Mouse (Mus musculus): ENCODE measurements at regions not wholly inside any gene's neighbourhood (a gene's known extent, or its start where the extent isn't known, plus 50 kb on each side); places are given as distances from the start of the nearest gene placed in this dataset.

- DNase-seq, result no peak
Observed at GRCm38 (mm10) chr3:39961836-39962640, 569.0 kb upstream of the Intu start.

GRCm38 (mm10) chr3:39965431-39965830 is 565.7 kb upstream of the Intu start:
- DNase-seq, result peak; percentile 23

- DNase-seq, result no peak
Observed at GRCm38 (mm10) chr3:39966390-39966789, 564.7 kb upstream of the Intu start.

- no peak for DNase-seq
Observed at GRCm38 (mm10) chr3:39976937-39977336, 554.1 kb upstream of the Intu start.

GRCm38 (mm10) chr3:39978916-39979679 is 552.0 kb upstream of the Intu start:
- no peak for DNase-seq

- no peak for DNase-seq
Observed at GRCm38 (mm10) chr3:39982656-39983055, 548.4 kb upstream of the Intu start.

- no peak for DNase-seq
Observed at GRCm38 (mm10) chr3:39987710-39988109, 543.4 kb upstream of the Intu start.

- DNase-seq, result peak; percentile 37
Observed at GRCm38 (mm10) chr3:39998628-39999027, 532.5 kb upstream of the Intu start.

- no peak for DNase-seq
Observed at GRCm38 (mm10) chr3:39999846-40000245, 531.2 kb upstream of the Intu start.

- no peak for DNase-seq
Observed at GRCm38 (mm10) chr3:40002838-40003237, 528.2 kb upstream of the Intu start.

GRCm38 (mm10) chr3:40010051-40010450 is 521.0 kb upstream of the Intu start:
- no peak for DNase-seq

GRCm38 (mm10) chr3:40021682-40022081 is 509.4 kb upstream of the Intu start:
- DNase-seq, result no peak

- DNase-seq, result no peak
Observed at GRCm38 (mm10) chr3:40027713-40028112, 503.4 kb upstream of the Intu start.

GRCm38 (mm10) chr3:40036177-40036576 is 494.9 kb upstream of the Intu start:
- DNase-seq, result no peak

GRCm38 (mm10) chr3:40049721-40050120 is 481.4 kb upstream of the Intu start:
- DNase-seq, result no peak

GRCm38 (mm10) chr3:40058281-40058680 is 472.8 kb upstream of the Intu start:
- DNase-seq, result no peak

- peak; percentile 2 for DNase-seq
Observed at GRCm38 (mm10) chr3:40058719-40059420, 472.2 kb upstream of the Intu start.

- DNase-seq, result no peak
Observed at GRCm38 (mm10) chr3:40070137-40070667, 460.9 kb upstream of the Intu start.

GRCm38 (mm10) chr3:40076824-40077223 is 454.3 kb upstream of the Intu start:
- DNase-seq, result no peak

GRCm38 (mm10) chr3:40085116-40085515 is 446.0 kb upstream of the Intu start:
- peak; percentile 55 for DNase-seq

GRCm38 (mm10) chr3:40091773-40092343 is 439.2 kb upstream of the Intu start:
- no peak for DNase-seq

- no peak for DNase-seq
Observed at GRCm38 (mm10) chr3:40092765-40093368, 438.2 kb upstream of the Intu start.

Data from right cerebral cortex, adult 18-20 months (tissue).